Mouse (Mus musculus): Measurements from ENCODE around the gene Sag. TPM values are rescaled to one million over a fixed set of nuclear protein-coding genes. Genes with fewer than 3 reads are reported as not detected.
A peak's percentile ranks its signal among the peaks of the same experiment; 100 is the strongest.

Sag gene
- polyA plus RNA-seq, 1 experiment from 2014 or later = 2.6 TPM

DNA sequence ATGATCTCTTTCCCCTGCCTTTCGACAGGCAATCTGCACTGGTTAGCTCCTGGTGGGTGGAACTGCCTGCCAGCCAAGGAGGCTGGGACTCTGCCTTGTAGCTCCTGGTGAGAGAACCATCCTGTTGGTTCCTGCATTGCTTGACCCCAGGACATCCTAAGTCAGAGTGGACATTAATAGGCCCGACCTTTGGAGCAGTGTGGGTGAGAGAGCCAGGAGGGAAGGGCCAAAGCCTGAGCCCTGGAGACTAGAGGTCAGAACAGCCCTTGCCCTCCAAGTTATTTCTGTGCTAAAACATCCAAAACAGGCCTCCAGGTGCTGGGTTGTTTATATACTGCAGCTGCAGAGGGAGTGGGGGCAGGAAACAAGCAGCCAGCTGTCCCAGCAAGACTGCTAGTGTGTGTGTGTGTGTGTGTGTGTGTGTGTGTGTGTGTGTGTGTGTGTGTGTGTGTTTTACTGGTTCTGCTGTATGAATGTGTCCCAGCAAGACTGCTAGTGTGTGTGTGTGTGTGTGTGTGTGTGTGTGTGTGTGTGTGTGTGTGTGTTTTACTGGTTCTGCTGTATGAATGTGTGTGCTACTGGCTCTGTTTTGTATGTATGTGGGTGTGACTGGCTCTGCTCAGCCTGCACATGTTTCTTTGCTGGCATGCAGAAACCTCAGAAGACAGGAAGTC, 43.5 kb downstream of the Sag start:
- Histone ChIP-seq H3K4me1 (ENCODE audit: control insufficient read depth, insufficient read depth, low read length) (peaks cover 15% of the 10 kb centered on the region; the same call in 1 of the 2 replicates), H3K27ac (ENCODE audit: low read length) (0 out of 2 replicates have a peak overlapping the region, but pooled peaks have one; percentile 48), H3K4me3 (ENCODE audit: low read depth, low read length) (no peak overlapping the region), H3K9ac (replicated peaks; ENCODE audit: low read depth, low read length) (no peak overlapping the region), H3K9me3 (ENCODE audit: control insufficient read depth, low read depth, low read length) (no peaks in the 10 kb centered on the region), H3K36me3 (ENCODE audit: control insufficient read depth, insufficient read depth, low read length) (no peaks in the 10 kb centered on the region), H3K4me2 (replicated peaks; ENCODE audit: low read depth, low read length) (no peak overlapping the region), H3K27me3 (ENCODE audit: control insufficient read depth, insufficient read depth, low read length) (no peaks in the 10 kb centered on the region)
- WGBS = 18% methylated on average over 2 of the region's 2 CpGs
- ATAC-seq (ENCODE audit: insufficient number of reproducible peaks, insufficient read depth, low FRiP score, low read depth) = peak; percentile 63; the same call in 1 of the 2 replicates

DNA sequence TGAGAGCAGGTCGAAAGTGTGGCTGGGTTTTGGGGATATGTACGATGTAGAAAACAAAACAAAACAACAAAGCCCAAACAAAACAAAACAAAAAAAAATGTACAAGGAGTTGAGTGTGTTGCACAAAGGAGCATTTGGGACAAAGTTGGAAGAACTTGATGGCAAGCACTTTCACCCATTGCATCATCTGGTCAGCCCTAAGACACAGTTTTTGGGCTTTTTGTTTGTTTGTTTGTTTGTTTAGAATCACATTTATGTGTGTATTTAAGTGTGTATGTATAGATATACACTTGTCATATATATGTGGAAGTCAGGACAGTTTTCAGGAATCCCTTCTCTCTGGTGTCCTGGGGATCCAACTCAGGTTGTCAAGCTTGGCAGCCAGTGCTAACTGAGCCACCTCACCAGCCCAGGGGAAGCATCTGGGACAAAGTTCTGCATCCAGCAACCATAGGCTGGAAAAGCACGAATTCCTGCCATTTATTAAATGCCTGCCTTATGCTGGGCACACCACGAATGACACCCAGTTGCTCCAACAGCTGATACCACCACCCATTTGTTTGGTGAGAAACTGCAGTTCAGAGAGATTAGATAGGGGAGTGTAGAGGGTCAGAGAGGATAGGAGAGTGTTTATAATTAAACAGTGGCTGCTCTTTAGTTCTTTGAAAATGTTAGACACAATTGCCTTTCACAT, 44.1 kb downstream of the Sag start:
- 27% methylated on average over 4 of the region's 4 CpGs for WGBS
- Histone ChIP-seq H3K4me3 (ENCODE audit: low read depth, low read length) (no peak overlapping the region), H3K36me3 (ENCODE audit: control insufficient read depth, insufficient read depth, low read length) (no peaks in the 10 kb centered on the region), H3K27me3 (ENCODE audit: control insufficient read depth, insufficient read depth, low read length) (no peaks in the 10 kb centered on the region), H3K9ac (replicated peaks; ENCODE audit: low read depth, low read length) (no peak overlapping the region), H3K4me2 (replicated peaks; ENCODE audit: low read depth, low read length) (no peak overlapping the region), H3K4me1 (ENCODE audit: control insufficient read depth, insufficient read depth, low read length) (peaks cover 18% of the 10 kb centered on the region; the same call in 1 of the 2 replicates), H3K27ac (ENCODE audit: low read length) (no peak overlapping the region), H3K9me3 (ENCODE audit: control insufficient read depth, low read depth, low read length) (no peaks in the 10 kb centered on the region)
- ATAC-seq (ENCODE audit: insufficient number of reproducible peaks, insufficient read depth, low FRiP score, low read depth) = no peak

DNA sequence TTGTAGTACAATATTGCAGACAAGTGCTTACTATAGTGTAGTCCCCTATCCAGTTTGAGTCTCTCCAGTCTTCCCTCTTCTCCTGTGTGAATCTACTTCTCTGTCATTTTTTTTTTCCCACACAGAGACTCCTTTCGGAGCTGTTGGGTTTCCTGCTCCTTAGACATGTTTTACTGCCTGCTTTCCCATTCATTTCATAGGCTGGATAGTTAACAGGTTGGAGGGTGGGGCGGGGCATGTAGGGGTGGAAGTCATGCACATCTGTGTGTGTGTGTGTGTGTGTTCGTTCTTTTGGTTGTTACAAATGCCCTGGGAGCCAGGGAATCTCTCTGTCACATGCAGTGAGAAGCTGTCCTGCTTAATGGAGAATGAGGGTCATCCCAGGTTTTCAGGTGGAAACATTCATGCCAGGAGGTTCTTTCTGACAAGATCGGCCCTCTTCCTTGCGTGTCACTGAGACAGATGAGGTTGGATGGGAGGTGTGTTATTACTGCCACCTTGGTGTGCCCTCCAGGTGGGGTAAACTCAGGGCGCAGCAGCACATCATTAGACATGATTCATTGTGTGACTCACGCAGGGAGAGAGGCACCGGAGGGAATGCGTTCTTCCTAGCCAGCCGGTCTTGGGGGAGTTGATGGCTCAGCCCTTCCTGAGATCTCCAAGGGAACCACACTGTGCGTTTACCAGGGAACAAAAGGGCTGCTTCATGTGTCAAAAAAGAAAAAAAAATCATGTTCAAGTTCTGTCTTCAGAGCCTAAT, 44.9 kb downstream of the Sag start:
- Histone ChIP-seq H3K27me3 (ENCODE audit: control insufficient read depth, insufficient read depth, low read length) (no peaks in the 10 kb centered on the region), H3K9me3 (ENCODE audit: control insufficient read depth, low read depth, low read length) (no peaks in the 10 kb centered on the region), H3K9ac (replicated peaks; ENCODE audit: low read depth, low read length) (no peak overlapping the region), H3K4me2 (replicated peaks; ENCODE audit: low read depth, low read length) (no peak overlapping the region), H3K4me3 (ENCODE audit: low read depth, low read length) (no peak overlapping the region), H3K27ac (ENCODE audit: low read length) (no peak overlapping the region), H3K4me1 (ENCODE audit: control insufficient read depth, insufficient read depth, low read length) (peaks cover 20% of the 10 kb centered on the region; the same call in 1 of the 2 replicates), H3K36me3 (ENCODE audit: control insufficient read depth, insufficient read depth, low read length) (no peaks in the 10 kb centered on the region)
- ATAC-seq (ENCODE audit: insufficient number of reproducible peaks, insufficient read depth, low FRiP score, low read depth) = no peak
- WGBS = 26% methylated on average over 11 of the region's 11 CpGs

DNA sequence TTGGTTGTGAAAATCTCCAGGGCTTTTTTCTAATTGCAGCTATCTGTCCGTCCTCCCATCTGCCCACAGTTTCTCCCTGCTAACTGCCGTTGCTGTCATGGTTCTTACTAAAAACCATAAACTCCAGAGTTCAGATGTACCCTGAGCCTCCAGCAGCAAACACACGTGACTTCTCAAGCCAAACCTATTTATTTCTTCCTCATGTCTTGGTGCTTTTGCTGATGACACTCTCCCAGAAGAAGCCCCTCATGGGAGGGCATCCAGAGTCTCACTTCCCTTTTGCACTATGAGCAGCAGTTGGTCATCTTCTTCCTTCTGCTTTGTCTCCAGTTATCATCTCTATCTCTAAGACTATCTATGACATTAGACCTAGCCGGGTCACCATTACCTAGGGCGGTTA, 45.8 kb downstream of the Sag start:
- Histone ChIP-seq H3K4me1 (ENCODE audit: control insufficient read depth, insufficient read depth, low read length) (peaks cover 22% of the 10 kb centered on the region; the same call in 1 of the 2 replicates), H3K27me3 (ENCODE audit: control insufficient read depth, insufficient read depth, low read length) (no peaks in the 10 kb centered on the region), H3K27ac (ENCODE audit: low read length) (no peak overlapping the region), H3K9me3 (ENCODE audit: control insufficient read depth, low read depth, low read length) (no peaks in the 10 kb centered on the region), H3K9ac (replicated peaks; ENCODE audit: low read depth, low read length) (no peak overlapping the region), H3K4me2 (replicated peaks; ENCODE audit: low read depth, low read length) (no peak overlapping the region), H3K36me3 (ENCODE audit: control insufficient read depth, insufficient read depth, low read length) (no peaks in the 10 kb centered on the region), H3K4me3 (ENCODE audit: low read depth, low read length) (no peak overlapping the region)
- no peak for ATAC-seq (ENCODE audit: insufficient number of reproducible peaks, insufficient read depth, low FRiP score, low read depth)
- 62% methylated on average over 5 of the region's 5 CpGs for WGBS

DNA sequence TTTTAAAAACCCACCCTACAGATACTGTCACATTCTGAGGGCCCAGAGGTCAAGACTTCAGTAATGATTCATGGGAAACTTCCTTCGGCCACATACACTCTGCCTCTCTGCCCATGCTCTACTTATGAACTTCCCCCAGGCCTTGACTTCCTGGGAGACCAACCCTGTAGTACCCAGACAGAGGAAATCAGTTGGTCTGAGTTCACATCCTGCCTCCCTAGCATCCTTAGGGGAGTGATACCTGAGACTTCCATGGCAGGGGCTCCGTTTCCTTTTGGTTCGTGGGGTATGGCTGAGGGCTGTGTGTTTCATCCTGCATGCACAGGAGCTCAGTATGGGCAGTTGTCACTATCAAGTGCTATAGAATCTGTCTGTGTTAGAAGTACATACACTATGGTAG, 47.9 kb downstream of the Sag start:
- Histone ChIP-seq H3K4me1 (ENCODE audit: control insufficient read depth, insufficient read depth, low read length) (peaks cover 34% of the 10 kb centered on the region), H3K36me3 (ENCODE audit: control insufficient read depth, insufficient read depth, low read length) (no peaks in the 10 kb centered on the region), H3K9ac (replicated peaks; ENCODE audit: low read depth, low read length) (no peak overlapping the region), H3K27me3 (ENCODE audit: control insufficient read depth, insufficient read depth, low read length) (no peaks in the 10 kb centered on the region), H3K4me3 (ENCODE audit: low read depth, low read length) (no peak overlapping the region), H3K4me2 (replicated peaks; ENCODE audit: low read depth, low read length) (no peak overlapping the region), H3K27ac (ENCODE audit: low read length) (no peak overlapping the region), H3K9me3 (ENCODE audit: control insufficient read depth, low read depth, low read length) (no peaks in the 10 kb centered on the region)
- ATAC-seq (ENCODE audit: insufficient number of reproducible peaks, insufficient read depth, low FRiP score, low read depth) = no peak
- 85% methylated on average over 3 of the region's 3 CpGs for WGBS

DNA sequence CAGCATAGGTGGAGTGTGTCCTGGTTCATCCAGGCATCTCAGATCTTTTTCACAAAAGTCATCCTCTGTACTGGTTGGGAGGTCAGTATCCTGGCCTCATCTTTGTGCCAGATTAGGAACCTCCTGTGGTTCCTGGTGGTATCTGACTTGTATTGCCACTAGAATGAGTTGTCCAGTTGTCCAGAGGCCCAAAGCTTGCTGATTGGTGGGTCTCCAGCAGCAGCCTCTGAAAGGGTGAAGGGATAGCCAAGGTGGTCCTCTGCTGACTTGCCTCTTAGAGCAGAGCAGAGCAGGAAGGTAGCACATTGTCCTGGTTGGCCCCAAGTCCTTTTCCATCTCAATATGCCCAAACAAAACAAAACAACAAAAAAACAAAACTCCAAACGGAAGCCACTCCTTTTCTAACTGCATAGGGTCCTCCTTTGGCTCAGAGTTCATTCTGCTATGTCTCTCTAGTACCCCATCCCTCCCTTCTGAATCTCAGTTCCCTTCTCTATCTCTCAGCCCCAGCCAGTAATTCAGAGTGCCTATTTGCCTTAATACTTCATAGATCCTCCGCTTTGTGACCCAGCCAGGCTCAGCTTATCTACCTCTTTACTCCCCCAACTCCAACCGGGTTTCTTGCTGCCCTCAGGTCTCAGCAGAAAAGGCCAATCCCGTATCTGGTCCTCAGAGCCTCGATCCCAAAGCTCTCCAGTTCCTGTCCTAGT, 48.8 kb downstream of the Sag start:
- Histone ChIP-seq H3K9ac (replicated peaks; ENCODE audit: low read depth, low read length) (no peak overlapping the region), H3K4me1 (ENCODE audit: control insufficient read depth, insufficient read depth, low read length) (peaks cover 33% of the 10 kb centered on the region), H3K9me3 (ENCODE audit: control insufficient read depth, low read depth, low read length) (no peaks in the 10 kb centered on the region), H3K4me2 (replicated peaks; ENCODE audit: low read depth, low read length) (peak overlapping the region; percentile 46), H3K4me3 (ENCODE audit: low read depth, low read length) (peak overlapping the region; percentile 92; the same call in 1 of the 2 replicates), H3K27ac (ENCODE audit: low read length) (no peak overlapping the region), H3K27me3 (ENCODE audit: control insufficient read depth, insufficient read depth, low read length) (no peaks in the 10 kb centered on the region), H3K36me3 (ENCODE audit: control insufficient read depth, insufficient read depth, low read length) (no peaks in the 10 kb centered on the region)
- no peak for ATAC-seq (ENCODE audit: insufficient number of reproducible peaks, insufficient read depth, low FRiP score, low read depth)
- 58% methylated on average over 5 of the region's 5 CpGs for WGBS

DNA sequence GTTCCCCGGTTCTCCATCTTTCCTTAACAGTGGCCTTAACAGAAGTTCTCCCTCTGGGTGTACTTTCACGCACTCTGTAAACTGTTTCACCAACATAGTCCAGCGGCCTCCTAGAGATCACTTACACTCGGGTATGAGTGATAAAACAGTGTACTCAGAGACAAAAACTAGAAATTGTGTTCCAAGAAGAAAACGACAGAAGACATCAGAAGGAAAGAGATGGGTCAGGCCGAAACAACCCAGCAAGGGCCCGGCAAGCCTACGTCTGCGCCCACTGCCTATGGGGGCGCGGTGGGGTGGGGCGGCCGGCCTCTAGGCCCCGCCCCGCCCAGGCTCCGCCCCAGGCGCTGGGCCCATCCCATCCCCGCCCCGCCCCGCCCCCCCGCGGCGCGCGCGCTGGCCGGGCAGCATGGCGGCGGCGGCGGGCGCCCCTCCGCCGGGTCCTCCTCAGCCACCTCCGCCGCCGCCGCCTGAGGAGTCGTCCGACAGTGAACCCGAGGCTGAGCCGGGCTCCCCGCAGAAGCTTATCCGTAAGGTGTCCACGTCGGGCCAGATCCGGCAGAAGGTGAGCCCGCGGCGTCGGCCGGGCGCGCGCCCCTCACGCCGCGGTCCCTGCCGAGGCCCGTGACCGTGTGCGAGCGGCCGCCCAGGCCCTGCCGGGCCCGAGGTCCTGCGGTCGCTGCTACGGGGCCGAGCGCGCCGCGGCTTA, 49.6 kb downstream of the Sag start, which contains the start of gene Dgkd:
Gene Dgkd (plus strand): TSS at position 396 of the 709 bp plus-strand sequence.
- Histone ChIP-seq H3K27me3 (ENCODE audit: control insufficient read depth, insufficient read depth, low read length) (no peaks in the 10 kb centered on the region), H3K9ac (replicated peaks; ENCODE audit: low read depth, low read length) (peak within 1 kb of the TSS; percentile 93), H3K36me3 (ENCODE audit: control insufficient read depth, insufficient read depth, low read length) (no peaks in the 10 kb centered on the region), H3K9me3 (ENCODE audit: control insufficient read depth, low read depth, low read length) (no peaks in the 10 kb centered on the region), H3K4me3 (ENCODE audit: low read depth, low read length) (peak within 1 kb of the TSS; percentile 92), H3K4me1 (ENCODE audit: control insufficient read depth, insufficient read depth, low read length) (peaks cover 26% of the 10 kb centered on the region), H3K4me2 (replicated peaks; ENCODE audit: low read depth, low read length) (peak within 1 kb of the TSS; percentile 85), H3K27ac (ENCODE audit: low read length) (peak within 1 kb of the TSS; percentile 66; the same call in 1 of the 2 replicates)
- WGBS = under 1% methylated on average over 62 of the region's 74 CpGs
- peak; percentile 96 for ATAC-seq (ENCODE audit: insufficient number of reproducible peaks, insufficient read depth, low FRiP score, low read depth)
